Mouse (Mus musculus) kidney, embryonic 15.5 days (tissue): ENCODE results near the gene Cacnb1. TPM values are rescaled to one million over a fixed set of nuclear protein-coding genes. Genes with fewer than 3 reads are reported as not detected.
A peak's percentile ranks its signal among the peaks of the same experiment; 100 is the strongest.

Experiments
- ATAC-seq: fragments of 200-750 bp; cut with Nextera tagmentation; replicated peaks from 2 replicates; pipeline ENCODE4 v1.8.0; 2017; ENCODE audit warnings: moderate TSS enrichment; ENCODE audit not compliant: low FRiP score
- H3K27ac ChIP-seq: fragments of 300-500 bp; sonication (generic); 2 replicates; pipeline ENCODE4 v1.5.1; 2015; ENCODE audit warnings: mild to moderate bottlenecking, inconsistent platforms
- H3K27me3 ChIP-seq: fragments of 300-500 bp; sonication (generic); 2 replicates; pipeline ENCODE4 v1.6.1; 2015; ENCODE audit warnings: inconsistent platforms
- H3K36me3 ChIP-seq: fragments of 300-500 bp; sonication (generic); 2 replicates; pipeline ENCODE4 v1.6.1; 2015; ENCODE audit warnings: inconsistent platforms
- H3K4me1 ChIP-seq: fragments of 300-500 bp; sonication (generic); 2 replicates; pipeline ENCODE4 v1.6.1; 2015; ENCODE audit warnings: inconsistent platforms
- H3K4me2 ChIP-seq: fragments of 300-500 bp; sonication (generic); 2 replicates; pipeline ENCODE4 v1.6.1; 2015; ENCODE audit warnings: moderate library complexity, mild to moderate bottlenecking, inconsistent platforms
- H3K4me3 ChIP-seq: fragments of 300-500 bp; sonication (generic); replicated peaks from 2 replicates; pipeline ENCODE4 v1.5.1; 2015; ENCODE audit warnings: mild to moderate bottlenecking, inconsistent platforms
- H3K9ac ChIP-seq: fragments of 300-500 bp; sonication (generic); 2 replicates; pipeline ENCODE4 v1.6.1; 2015; ENCODE audit warnings: mild to moderate bottlenecking, inconsistent platforms
- H3K9me3 ChIP-seq: fragments of 300-500 bp; sonication (generic); replicated peaks from 2 replicates; pipeline ENCODE4 v1.6.1; 2016; ENCODE audit warnings: inconsistent platforms
- WGBS: fragments of 180-500 bp; shearing (Covaris S2); methylation state at CpG from one replicate; pipeline ENCODE4 v1.1.7; 2015; ENCODE audit warnings: mixed read lengths; 5-methylcytosine and 5-hydroxymethylcytosine counted together
- polyA plus RNA-seq: library from polyadenylated mRNA; unstranded; fragments of >200 nt; fragmentation: Nextera tagmentation; extraction: Ambion mirVana; gene quantifications from 2 replicates; pipeline ENCODE4 v1.2.1, GENCODE M21; 2015

Cacnb1 gene
- polyA plus RNA-seq, 1 experiment from 2014 or later, result 15.2 TPM

DNA sequence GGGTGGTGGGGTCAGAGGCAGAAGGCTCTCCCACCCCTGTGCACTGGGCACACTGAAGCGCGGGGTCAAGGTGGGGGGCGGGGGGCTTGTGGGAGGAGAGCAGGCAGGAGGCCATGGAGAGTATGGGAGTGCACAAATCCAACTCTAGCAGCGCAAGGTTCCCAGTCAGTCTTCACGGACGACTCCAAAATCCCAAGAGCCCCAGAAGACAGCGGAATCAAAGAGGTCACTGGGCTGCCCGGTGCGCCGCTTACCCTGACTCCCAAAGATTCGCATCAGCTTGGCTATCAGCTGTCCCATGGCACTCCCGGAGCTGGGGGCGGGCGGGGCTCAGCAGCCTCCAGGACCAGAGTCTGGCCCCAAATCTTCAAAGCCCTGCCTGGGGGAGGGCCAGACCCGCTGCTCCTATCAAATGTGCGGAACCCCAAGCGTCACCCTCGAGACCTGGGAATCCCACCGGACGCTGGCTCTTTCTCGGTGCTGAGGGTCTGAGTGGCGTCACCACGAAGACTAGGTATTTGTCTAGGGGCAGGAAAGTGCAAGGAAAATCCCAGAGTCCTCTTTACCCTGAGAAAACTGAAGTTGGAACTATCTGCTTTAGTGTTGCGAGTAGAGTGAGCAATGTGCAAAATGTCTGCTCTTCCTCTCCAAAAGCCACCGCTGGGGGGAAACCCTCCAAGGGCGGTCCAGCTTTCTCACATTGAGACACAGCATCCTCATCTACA lies 27.1 kb downstream of the Cacnb1 start, which contains the start of gene Arl5c:
Arl5c (minus strand) TSS at position 618 of the 725 bp plus-strand sequence.
- H3K9me3 ChIP-seq, result no peaks in the 10 kb centered on the region
- peak within 1 kb of the TSS; percentile 95 for H3K4me2 ChIP-seq
- peaks cover 10% of the 10 kb centered on the region for H3K27me3 ChIP-seq
- peaks cover 37% of the 10 kb centered on the region for H3K4me1 ChIP-seq
- no peaks in the 10 kb centered on the region for H3K36me3 ChIP-seq
- H3K9ac ChIP-seq, result peak within 1 kb of the TSS; percentile 46
- peak within 1 kb of the TSS; percentile 75 for H3K27ac ChIP-seq
- ATAC-seq, result peak; percentile 52
- H3K4me3 ChIP-seq, result peak within 1 kb of the TSS; percentile 54
- WGBS, result 1% methylated on average over 26 of the region's 26 CpGs

DNA sequence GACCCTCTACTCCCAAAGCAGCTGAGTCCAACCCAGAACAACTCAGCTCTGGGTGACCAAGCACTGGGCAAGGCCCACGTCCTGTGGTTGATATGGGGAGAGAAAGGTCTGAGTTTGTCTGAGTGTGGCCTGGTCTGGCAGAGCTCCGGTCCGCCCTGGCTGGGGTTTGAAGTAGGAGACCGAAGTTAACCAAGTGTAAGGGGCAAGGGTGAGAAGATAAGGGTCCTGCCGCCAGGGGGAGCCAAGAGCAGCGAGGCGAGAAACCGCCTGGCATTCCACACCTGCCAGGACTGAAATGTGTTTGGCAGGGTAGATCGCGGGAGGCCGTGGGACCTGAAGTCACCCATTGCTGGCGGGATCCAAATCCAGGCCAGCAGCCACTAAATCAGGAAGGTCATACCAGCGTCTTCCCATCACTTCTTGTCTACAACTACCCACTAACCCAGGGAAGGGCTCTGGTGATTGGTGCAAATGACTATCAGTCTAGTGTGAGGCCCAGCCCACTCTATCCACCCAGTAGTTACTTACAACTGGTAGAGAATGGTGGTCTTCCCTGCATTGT lies 28.2 kb downstream of the Cacnb1 start:
- Histone ChIP-seq H3K4me1 (peaks cover 37% of the 10 kb centered on the region), H3K4me3 (peak overlapping the region; percentile 54), H3K27ac (no peak overlapping the region), H3K4me2 (peak overlapping the region; percentile 95), H3K9ac (peak overlapping the region; percentile 46; the same call in 1 of the 2 replicates), H3K36me3 (no peaks in the 10 kb centered on the region), H3K27me3 (peaks cover under 1% of the 10 kb centered on the region; the same call in 1 of the 2 replicates), H3K9me3 (no peaks in the 10 kb centered on the region)
- peak; percentile 49 for ATAC-seq
- WGBS, result 6% methylated on average over 13 of the region's 13 CpGs

DNA sequence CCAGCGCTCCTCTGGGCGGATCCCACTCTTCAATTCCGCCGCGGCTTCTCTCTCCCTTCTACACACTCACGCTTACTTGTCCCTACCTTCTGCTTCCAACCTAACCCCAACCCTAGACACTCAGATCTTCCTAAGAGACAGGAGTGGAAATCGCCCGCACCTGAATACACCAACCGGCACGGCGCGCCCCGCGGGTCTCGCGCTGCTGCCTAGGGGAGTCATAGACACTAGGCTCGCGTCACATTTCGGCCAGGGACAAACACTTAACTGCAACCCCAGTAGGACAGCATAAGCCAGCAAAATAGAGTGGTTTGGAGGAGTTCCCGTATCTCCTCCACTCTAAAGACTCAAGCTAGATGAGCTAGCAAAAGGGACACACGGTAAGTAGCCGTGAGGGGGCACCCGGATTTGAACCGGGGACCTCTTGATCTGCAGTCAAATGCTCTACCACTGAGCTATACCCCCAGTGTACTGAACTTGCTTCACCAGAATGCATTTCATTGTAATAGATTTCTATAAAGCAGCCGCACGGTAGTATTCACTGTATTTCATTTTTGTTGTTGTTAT lies 34.2 kb downstream of the Cacnb1 start:
- Histone ChIP-seq H3K4me3 (peak overlapping the region; percentile 87), H3K9ac (peak overlapping the region; percentile 81), H3K4me2 (peak overlapping the region; percentile 90), H3K36me3 (no peaks in the 10 kb centered on the region), H3K27me3 (peaks cover 31% of the 10 kb centered on the region), H3K4me1 (peaks cover 37% of the 10 kb centered on the region), H3K27ac (peak overlapping the region; percentile 93), H3K9me3 (no peaks in the 10 kb centered on the region)
- 0% methylated on average over 26 of the region's 26 CpGs for WGBS
- ATAC-seq, result peak; percentile 84

DNA sequence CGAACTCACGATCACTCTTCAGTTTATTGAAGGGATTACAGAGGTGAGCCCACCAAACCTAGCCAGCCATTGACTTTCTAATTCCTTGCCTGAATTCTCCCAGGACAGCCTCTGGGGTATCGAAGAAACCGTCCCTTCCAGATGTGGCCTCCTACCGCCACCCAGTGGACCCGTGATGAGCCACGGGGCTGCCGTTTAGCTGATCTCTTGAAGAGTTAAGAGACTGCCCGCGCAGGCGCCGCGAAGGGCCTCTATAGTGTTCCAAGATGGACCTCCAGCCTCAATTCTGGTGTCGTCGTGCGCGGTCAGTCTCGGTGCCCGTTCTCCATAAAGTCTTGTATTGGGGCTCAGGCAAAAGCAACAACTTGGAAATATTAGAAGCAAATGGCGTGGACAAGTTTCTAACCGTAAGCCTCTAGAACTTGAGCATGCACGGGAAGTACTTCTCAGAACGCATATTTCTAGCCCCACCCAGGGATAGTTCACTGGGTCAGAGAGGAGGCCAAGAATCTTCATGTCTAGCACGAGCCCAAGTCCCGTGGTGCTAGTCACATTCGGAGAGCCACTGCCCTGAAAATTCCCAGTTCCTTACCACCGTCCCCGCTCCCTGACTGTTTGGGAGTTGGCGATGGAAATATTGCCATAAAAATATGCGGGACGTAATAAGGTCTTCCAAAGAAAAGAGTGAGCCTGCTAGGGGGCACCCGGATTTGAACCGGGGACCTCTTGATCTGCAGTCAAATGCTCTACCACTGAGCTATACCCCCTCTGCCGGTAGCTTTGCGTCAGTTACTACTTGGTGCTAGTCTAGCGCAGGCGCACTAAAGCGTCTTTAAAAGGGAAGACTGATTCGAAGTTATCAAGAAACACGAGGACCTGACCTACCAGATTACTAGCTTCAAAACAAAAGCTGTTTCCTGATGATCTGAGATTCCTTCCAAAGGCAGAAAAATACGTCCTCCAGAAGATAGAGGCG lies 35.0 kb downstream of the Cacnb1 start:
- Histone ChIP-seq H3K36me3 (no peaks in the 10 kb centered on the region), H3K9me3 (no peaks in the 10 kb centered on the region), H3K4me2 (peak overlapping the region; percentile 90), H3K9ac (peak overlapping the region; percentile 81), H3K27me3 (peaks cover 31% of the 10 kb centered on the region), H3K4me3 (peak overlapping the region; percentile 87), H3K4me1 (peaks cover 37% of the 10 kb centered on the region), H3K27ac (peak overlapping the region; percentile 93)
- WGBS, result under 1% methylated on average over 42 of the region's 42 CpGs
- peak; percentile 77 for ATAC-seq

DNA sequence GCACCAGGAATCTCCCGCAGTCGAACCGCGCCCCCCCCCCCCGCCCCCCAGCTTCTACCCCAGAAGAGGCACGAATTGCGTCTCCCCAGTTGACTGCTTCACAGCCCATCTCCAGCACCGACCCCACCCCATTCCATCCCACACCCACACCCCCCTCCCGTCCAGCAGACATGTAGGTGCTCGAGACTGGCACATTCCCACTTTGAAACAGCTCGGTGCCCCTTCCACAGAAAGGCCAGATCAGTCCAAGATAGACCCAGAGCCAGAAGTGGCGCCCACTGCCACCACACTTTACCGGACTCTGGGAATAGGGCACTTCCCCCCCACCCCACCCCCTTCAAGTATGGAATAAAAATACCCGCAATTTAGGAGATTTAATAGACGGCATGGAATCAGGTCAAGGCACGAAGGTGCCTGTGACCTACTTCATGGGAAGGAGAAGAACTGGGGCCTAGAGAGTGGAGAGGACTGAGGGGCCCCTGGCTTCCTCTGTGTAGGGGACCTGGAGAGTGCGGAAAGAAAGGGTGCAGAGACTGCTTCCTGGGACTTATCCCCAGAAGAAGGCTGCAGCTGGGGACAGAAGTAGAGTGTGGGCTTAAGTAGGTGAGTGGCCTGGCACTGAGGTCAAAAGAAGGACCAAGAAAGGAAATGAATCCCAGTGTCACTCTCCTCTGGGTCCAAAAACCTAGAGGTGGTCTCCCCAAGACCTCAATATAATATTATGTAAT lies 35.9 kb downstream of the Cacnb1 start:
- peak overlapping the region; percentile 51 for H3K9ac ChIP-seq
- ATAC-seq, result no peak
- WGBS, result 21% methylated on average over 17 of the region's 17 CpGs

DNA sequence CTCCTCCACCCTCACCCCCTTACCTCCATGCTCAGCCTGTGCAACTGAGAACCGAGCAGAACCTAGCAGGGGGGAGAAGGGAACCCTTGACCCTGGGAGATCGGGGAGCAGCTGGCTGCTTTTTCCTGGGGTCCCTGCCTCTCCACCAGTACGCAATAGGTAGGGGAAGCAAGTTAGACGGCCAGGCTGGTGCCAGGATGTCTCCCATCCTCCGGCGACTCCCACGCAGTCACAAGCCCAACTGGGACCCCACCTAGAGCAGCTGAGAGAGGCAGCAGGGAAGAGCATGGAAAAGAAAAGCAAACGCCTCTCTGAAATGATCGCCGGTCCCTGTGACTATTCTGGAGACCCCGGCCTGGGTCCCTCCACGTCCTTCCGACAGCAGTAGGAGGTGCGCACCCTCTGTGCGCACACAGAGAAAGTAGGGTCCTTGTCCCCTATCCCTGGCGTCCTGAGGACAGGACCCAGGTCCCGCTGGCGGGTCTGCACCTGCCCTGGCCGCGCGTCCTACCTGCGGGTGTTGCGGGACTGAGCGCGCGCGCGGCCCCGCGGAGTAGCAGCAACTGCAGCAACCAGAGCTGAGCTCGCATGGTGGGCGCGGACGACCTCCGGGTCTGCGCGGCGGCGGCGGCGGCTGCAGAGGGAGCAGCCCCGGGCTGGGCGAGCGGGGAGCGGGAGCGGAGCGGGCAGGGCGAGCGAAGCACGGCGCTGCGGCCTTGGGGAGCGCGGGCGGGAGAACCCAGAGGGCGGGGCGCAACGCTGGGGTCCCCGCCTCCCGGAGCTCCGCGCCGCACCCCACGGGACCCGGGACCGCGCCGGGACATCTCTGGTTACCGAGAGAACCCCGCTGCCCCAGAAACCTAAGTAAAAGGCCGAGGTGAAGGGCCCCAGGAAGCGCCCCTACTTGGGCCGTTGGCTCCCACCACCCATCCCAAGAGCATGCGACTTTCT lies 36.8 kb downstream of the Cacnb1 start, which contains the start of gene Plxdc1:
Plxdc1 (minus strand) TSS at position 718 of the 951 bp plus-strand sequence.
- Histone ChIP-seq H3K4me3 (peak within 1 kb of the TSS; percentile 87), H3K4me1 (peaks cover 37% of the 10 kb centered on the region), H3K27ac (0 out of 2 replicates have a peak within 1 kb of the TSS, but pooled peaks have one; percentile 10), H3K4me2 (peak within 1 kb of the TSS; percentile 90), H3K36me3 (no peaks in the 10 kb centered on the region), H3K9ac (peak within 1 kb of the TSS; percentile 51), H3K9me3 (no peaks in the 10 kb centered on the region), H3K27me3 (peaks cover 31% of the 10 kb centered on the region)
- ATAC-seq, result no peak
- 2% methylated on average over 71 of the region's 74 CpGs for WGBS

More for the DNA sequence above, 35.9 kb downstream of the Cacnb1 start:
- Histone ChIP-seq H3K27me3 (peaks cover 31% of the 10 kb centered on the region), H3K4me2 (peak overlapping the region; percentile 90), H3K9me3 (no peaks in the 10 kb centered on the region), H3K4me3 (peak overlapping the region; percentile 87), H3K27ac (0 out of 2 replicates have a peak overlapping the region, but pooled peaks have one; percentile 10), H3K36me3 (no peaks in the 10 kb centered on the region), H3K4me1 (peaks cover 37% of the 10 kb centered on the region)

DNA sequence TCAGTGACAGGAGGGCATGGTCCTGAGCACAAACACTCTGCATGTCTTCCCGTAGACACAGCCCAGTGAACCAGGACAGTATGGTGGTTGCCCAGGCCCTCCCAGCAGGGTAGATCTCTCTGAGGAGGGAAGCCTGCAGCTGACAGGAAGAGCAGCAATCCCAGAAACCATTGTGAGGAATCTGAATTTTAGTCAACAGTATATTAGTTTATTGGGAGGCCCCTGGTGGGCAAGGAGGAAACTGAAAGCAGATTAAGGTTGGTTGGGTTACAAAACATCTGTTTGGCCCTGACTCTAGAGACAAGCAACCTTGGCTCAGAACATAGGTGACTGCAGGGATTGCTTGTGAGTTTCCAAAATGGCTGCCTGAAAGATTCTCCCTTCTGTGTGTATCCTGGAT lies 38.9 kb downstream of the Cacnb1 start:
- no peak overlapping the region for H3K27ac ChIP-seq
- H3K36me3 ChIP-seq, result no peaks in the 10 kb centered on the region
- ATAC-seq, result no peak
- H3K4me2 ChIP-seq, result no peak overlapping the region
- peaks cover 21% of the 10 kb centered on the region for H3K4me1 ChIP-seq
- H3K9ac ChIP-seq, result no peak overlapping the region
- H3K9me3 ChIP-seq, result no peaks in the 10 kb centered on the region
- no peak overlapping the region for H3K4me3 ChIP-seq
- 38% methylated on average over 1 of the region's 1 CpGs for WGBS
- H3K27me3 ChIP-seq, result peaks cover 31% of the 10 kb centered on the region

DNA sequence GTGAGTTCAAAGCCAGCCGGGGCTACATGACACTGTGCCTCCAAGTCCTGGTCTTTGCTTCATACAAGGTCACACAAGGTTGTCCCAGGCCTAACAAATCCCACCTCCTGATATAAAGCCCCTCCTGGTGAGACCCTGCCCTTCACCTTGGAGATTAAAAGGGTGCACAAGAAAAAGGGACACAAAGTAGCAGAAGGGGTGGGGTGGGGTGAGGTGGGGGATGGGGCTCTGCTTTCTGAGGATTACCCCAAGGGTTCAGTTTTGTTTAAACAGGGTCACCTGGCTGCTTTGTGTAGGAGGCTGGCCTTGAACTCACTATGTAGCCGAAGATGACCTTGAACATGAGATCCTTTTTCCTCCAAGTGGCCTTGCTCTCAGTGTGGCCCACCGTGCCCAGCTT lies 39.3 kb downstream of the Cacnb1 start:
- Histone ChIP-seq H3K4me1 (peaks cover 21% of the 10 kb centered on the region), H3K27ac (no peak overlapping the region), H3K4me2 (no peak overlapping the region), H3K4me3 (no peak overlapping the region), H3K9ac (no peak overlapping the region), H3K27me3 (peaks cover 31% of the 10 kb centered on the region), H3K36me3 (no peaks in the 10 kb centered on the region), H3K9me3 (no peaks in the 10 kb centered on the region)
- ATAC-seq, result no peak
- WGBS, result 74% methylated on average over 3 of the region's 3 CpGs

DNA sequence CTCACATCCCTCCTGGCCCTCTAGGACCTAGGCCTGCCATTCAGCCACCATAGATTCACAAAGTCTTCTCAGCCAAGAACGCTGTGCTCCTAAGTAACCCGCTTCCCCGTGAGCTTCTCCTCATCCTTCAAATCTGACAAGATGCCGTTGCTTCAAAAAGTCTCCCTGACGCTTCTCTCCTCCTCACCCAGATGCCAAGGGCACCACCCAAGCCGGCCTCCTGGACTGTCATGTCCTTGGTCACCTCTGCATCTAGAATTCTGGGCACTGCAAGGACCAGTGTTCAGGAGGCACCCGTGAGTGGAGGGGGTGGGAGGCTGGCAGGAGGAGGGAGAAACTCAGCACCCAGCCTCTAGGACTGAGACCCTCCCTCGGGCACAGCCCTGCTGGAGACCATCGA lies 40.1 kb downstream of the Cacnb1 start:
- 86% methylated on average over 9 of the region's 9 CpGs for WGBS
- ATAC-seq, result no peak
- no peak overlapping the region for H3K4me3 ChIP-seq
- H3K4me1 ChIP-seq, result peaks cover 21% of the 10 kb centered on the region
- H3K27me3 ChIP-seq, result peaks cover 31% of the 10 kb centered on the region
- no peak overlapping the region for H3K9ac ChIP-seq
- no peaks in the 10 kb centered on the region for H3K9me3 ChIP-seq
- H3K27ac ChIP-seq, result no peak overlapping the region
- H3K4me2 ChIP-seq, result no peak overlapping the region
- no peaks in the 10 kb centered on the region for H3K36me3 ChIP-seq

DNA sequence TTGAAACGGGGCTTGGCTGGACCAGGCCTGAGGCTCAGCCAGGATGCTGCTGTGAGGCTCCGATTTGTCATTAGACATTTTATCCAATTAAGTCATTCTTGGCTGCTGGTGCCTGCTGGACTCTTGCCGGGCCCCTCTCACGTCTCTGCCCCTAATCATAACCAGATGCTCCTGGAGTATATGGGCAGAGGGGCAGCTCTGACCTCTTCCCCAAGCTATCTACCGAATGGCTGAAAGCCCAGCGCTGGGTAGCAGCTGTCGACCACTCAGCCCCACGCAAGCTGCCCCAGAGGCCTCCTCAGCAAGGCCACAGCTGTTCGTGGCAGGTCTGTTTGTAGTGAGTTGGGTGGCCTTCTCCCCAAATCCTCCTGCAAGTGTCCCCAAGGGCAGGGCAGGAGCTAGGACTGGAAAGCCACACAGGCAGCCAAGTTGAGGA lies 42.3 kb downstream of the Cacnb1 start:
- Histone ChIP-seq H3K27me3 (peaks cover 15% of the 10 kb centered on the region), H3K27ac (no peak overlapping the region), H3K4me3 (no peak overlapping the region), H3K9me3 (no peaks in the 10 kb centered on the region), H3K4me2 (no peak overlapping the region), H3K36me3 (no peaks in the 10 kb centered on the region), H3K4me1 (peaks cover 3% of the 10 kb centered on the region; the same call in 1 of the 2 replicates), H3K9ac (no peak overlapping the region)
- 62% methylated on average over 9 of the region's 9 CpGs for WGBS
- ATAC-seq, result no peak
